Mouse (Mus musculus) neural tube, embryonic 15.5 days (tissue): Measurements from ENCODE around the gene March7. TPM values are rescaled to one million over a fixed set of nuclear protein-coding genes. Genes with fewer than 3 reads are reported as not detected.
A peak's percentile ranks its signal among the peaks of the same experiment; 100 is the strongest.

ENCODE experiments used
- ATAC-seq: fragments of 200-750 bp; cut with Nextera tagmentation; 2 replicates; pipeline ENCODE4 v1.8.0; 2017; ENCODE audit warnings: mild to moderate bottlenecking, moderate TSS enrichment, moderate library complexity; ENCODE audit not compliant: low FRiP score
- H3K27ac ChIP-seq: fragments of 300-500 bp; sonication (generic); replicated peaks from 2 replicates; pipeline ENCODE4 v1.5.1; 2015; ENCODE audit warnings: mild to moderate bottlenecking, inconsistent platforms
- H3K27me3 ChIP-seq: fragments of 300-500 bp; sonication (generic); replicated peaks from 2 replicates; pipeline ENCODE4 v1.6.1; 2015; ENCODE audit warnings: inconsistent platforms
- H3K36me3 ChIP-seq: fragments of 300-500 bp; sonication (generic); 2 replicates; pipeline ENCODE4 v1.6.1; 2015; ENCODE audit warnings: inconsistent platforms
- H3K4me1 ChIP-seq: fragments of 300-500 bp; sonication (generic); 2 replicates; pipeline ENCODE4 v1.6.1; 2015; ENCODE audit warnings: inconsistent platforms
- H3K4me2 ChIP-seq: fragments of 300-500 bp; sonication (generic); 2 replicates; pipeline ENCODE4 v1.6.1; 2015; ENCODE audit warnings: inconsistent platforms, mild to moderate bottlenecking, moderate library complexity
- H3K4me3 ChIP-seq: fragments of 300-500 bp; sonication (generic); replicated peaks from 2 replicates; pipeline ENCODE4 v1.5.1; 2015; ENCODE audit warnings: mild to moderate bottlenecking, inconsistent platforms
- H3K9ac ChIP-seq: fragments of 300-500 bp; sonication (generic); replicated peaks from 2 replicates; pipeline ENCODE4 v1.6.1; 2015; ENCODE audit warnings: mild to moderate bottlenecking, inconsistent platforms
- H3K9me3 ChIP-seq: fragments of 300-500 bp; sonication (generic); replicated peaks from 2 replicates; pipeline ENCODE4 v1.6.1; 2016; ENCODE audit warnings: inconsistent platforms
- WGBS: fragments of 180-500 bp; shearing (Covaris S2); methylation state at CpG from one replicate; pipeline ENCODE4 v1.1.7; 2015; ENCODE audit warnings: mixed read lengths; 5-methylcytosine and 5-hydroxymethylcytosine counted together
- polyA plus RNA-seq: library from polyadenylated mRNA; unstranded; fragments of >200 nt; fragmentation: Nextera tagmentation; extraction: Ambion mirVana; gene quantifications from 2 replicates; pipeline ENCODE4 v1.2.1, GENCODE M21; 2015

Gene March7
- polyA plus RNA-seq, 1 experiment from 2014 or later = 81.7 TPM

DNA sequence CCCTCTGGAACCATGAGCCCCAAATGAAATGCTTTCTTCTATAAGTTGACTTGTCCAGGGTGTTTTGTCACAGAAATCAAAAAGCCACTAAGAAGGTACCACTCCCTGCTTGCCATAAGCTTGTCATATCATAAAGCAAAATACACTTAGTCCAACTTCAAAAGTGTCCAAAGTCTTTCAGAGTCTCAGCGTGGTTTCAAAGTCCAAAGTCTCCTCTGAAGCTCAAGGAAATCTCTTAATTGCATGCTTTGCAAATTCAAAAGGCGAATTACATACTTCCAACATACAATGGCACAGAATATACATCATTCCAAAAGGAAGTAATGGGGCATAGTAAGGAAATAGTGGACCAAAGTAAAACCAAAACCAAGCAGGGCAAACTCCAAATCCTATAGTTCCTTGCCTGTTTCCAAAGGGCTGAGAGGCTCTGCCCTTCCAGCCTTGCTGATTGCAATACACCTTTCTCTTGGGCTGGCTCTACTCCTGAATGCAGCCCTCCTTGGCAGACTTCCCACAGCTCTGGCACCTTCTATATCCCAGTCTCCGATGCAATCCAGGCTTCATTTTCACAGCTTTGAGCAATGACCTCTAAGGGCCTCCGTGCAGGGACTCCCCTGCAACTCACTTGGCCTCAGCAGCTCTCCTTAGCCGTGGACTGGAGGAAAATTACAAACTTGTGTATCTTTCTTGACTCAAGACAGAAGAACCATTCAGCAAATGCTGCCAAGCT is 51.1 kb downstream of the March7 start:
- Histone ChIP-seq H3K4me3 (no peak overlapping the region), H3K4me2 (no peak overlapping the region), H3K9me3 (no peaks in the 10 kb centered on the region), H3K9ac (no peak overlapping the region), H3K36me3 (no peaks in the 10 kb centered on the region), H3K27ac (no peak overlapping the region), H3K4me1 (no peaks in the 10 kb centered on the region), H3K27me3 (no peaks in the 10 kb centered on the region)
- no peak for ATAC-seq
- WGBS = 87% methylated on average over 5 of the region's 5 CpGs

- H3K4me3 ChIP-seq = no peak overlapping the region
- H3K9ac ChIP-seq = no peak overlapping the region
- WGBS = 79% methylated on average over 1 of the region's 1 CpGs
Observed at GRCm38 (mm10) chr2:60267567-60267966, 57.9 kb downstream of the March7 start.

DNA sequence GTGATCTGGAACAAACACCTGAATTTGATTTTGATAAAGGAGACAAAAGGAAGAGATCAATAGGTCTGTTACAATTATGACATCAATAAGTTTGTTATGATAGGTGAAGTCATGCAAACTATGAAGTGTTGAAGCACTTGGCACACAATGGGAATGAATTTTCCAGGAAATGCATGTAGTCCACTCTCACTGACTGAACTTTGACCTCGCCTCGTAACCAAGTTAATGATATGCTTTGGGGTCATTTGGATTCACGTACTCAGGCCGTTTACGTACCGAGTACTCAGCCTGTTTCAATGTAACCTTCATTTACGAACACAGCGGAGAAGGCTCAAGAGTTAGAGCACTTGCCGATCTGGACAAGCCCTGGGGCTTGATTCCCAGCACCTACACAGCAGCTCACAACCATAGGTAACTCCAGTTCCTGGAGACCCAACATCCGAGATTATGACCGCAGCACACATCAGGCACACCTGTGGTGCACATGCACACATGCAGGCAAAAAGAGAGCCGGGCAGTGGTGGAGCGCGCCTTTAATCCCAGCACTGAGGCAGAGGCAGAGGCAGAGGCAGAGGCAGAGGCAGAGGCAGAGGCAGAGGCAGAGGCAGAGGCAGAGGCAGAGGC is 60.3 kb downstream of the March7 start:
- Histone ChIP-seq H3K9me3 (no peaks in the 10 kb centered on the region), H3K4me2 (no peak overlapping the region), H3K27ac (no peak overlapping the region), H3K4me1 (no peaks in the 10 kb centered on the region), H3K4me3 (no peak overlapping the region), H3K27me3 (no peaks in the 10 kb centered on the region), H3K9ac (no peak overlapping the region), H3K36me3 (no peaks in the 10 kb centered on the region)
- no peak for ATAC-seq
- 95% methylated on average over 14 of the region's 14 CpGs for WGBS

More at GRCm38 (mm10) chr2:60267567-60267966, 57.9 kb downstream of the March7 start:
- Histone ChIP-seq H3K4me2 (no peak overlapping the region), H3K36me3 (no peaks in the 10 kb centered on the region), H3K27me3 (no peaks in the 10 kb centered on the region), H3K27ac (no peak overlapping the region), H3K4me1 (no peaks in the 10 kb centered on the region), H3K9me3 (no peaks in the 10 kb centered on the region)
- ATAC-seq = no peak

DNA sequence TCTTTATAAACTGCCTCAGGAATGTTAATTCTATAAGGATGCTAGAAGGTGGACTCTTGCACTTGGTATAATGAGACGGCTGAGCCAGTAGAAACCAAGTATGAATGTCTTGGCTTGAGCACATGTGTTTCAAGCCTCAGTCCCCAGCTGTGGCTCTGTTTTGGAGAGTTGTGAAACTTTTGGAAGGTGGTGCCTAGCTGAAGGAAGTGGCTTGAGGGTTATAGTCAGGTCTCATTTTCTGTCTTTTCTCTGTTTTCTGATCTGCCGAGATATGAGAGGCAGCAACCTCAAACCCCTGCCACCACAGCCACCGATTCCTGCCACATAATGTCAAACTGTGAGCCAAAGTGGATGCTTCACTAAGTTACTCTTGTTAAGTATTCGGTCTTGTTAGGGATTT is 68.9 kb downstream of the March7 start:
- ATAC-seq = no peak
- WGBS = 91% methylated on average over 4 of the region's 4 CpGs
- Histone ChIP-seq H3K4me1 (peaks cover 5% of the 10 kb centered on the region), H3K4me3 (no peak overlapping the region), H3K4me2 (no peak overlapping the region), H3K27me3 (no peaks in the 10 kb centered on the region), H3K9ac (no peak overlapping the region), H3K36me3 (no peaks in the 10 kb centered on the region), H3K27ac (no peak overlapping the region), H3K9me3 (no peaks in the 10 kb centered on the region)

- H3K4me3 ChIP-seq = no peak overlapping the region
- H3K36me3 ChIP-seq = no peaks in the 10 kb centered on the region
- H3K9ac ChIP-seq = no peak overlapping the region
- H3K27ac ChIP-seq = no peak overlapping the region
- peaks cover 15% of the 10 kb centered on the region for H3K4me1 ChIP-seq
- peaks cover 9% of the 10 kb centered on the region for H3K27me3 ChIP-seq
- H3K4me2 ChIP-seq = no peak overlapping the region
- no peak for ATAC-seq
- H3K9me3 ChIP-seq = no peaks in the 10 kb centered on the region
- 82% methylated on average over 4 of the region's 4 CpGs for WGBS
Observed at GRCm38 (mm10) chr2:60282625-60283024, 72.9 kb downstream of the March7 start.

DNA sequence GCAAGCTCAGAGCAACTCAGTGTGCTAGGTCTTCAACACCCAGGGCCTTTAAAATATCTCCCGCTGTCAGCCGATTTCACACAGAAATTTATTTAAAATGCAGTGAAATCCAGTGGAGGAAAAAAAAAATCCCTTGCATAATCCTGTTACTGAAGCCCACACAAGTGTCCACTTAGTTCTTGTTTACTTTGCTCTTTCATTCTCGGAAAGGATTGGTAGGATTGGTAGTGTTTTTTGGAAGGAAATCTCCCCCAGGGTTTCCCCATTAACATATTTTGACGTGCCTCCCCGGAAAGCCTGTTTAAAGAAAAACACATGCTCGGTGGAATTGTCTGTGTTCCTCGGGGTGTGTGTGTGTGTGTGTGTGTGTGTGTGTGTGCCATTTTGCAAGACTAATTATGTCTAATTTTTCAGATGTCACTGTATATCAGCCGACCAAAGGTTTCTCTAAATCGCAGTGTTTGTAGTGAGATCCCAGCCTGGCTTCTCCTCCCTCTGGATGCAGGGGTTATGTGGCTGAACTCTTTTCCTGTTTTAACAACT is 73.6 kb downstream of the March7 start:
- peak; percentile 31; the same call in 1 of the 2 replicates for ATAC-seq

GRCm38 (mm10) chr2:60283751-60284466 is 74.2 kb downstream of the March7 start:
- Histone ChIP-seq H3K27ac (no peak overlapping the region), H3K9me3 (no peaks in the 10 kb centered on the region), H3K4me1 (peaks cover 15% of the 10 kb centered on the region), H3K27me3 (peaks cover 9% of the 10 kb centered on the region), H3K4me2 (peak overlapping the region; percentile 96), H3K9ac (peak overlapping the region; percentile 46), H3K4me3 (peak overlapping the region; percentile 46), H3K36me3 (no peaks in the 10 kb centered on the region)
- 1% methylated on average over 42 of the region's 42 CpGs for WGBS
- ATAC-seq = peak; percentile 87

More for the DNA sequence above, 73.6 kb downstream of the March7 start:
- peak overlapping the region; percentile 46 for H3K4me3 ChIP-seq
- WGBS = 15% methylated on average over 9 of the region's 9 CpGs
- peaks cover 9% of the 10 kb centered on the region for H3K27me3 ChIP-seq
- H3K36me3 ChIP-seq = no peaks in the 10 kb centered on the region
- H3K9ac ChIP-seq = 0 out of 2 replicates have a peak overlapping the region, but pooled peaks have one; percentile 46
- H3K9me3 ChIP-seq = no peaks in the 10 kb centered on the region
- peaks cover 15% of the 10 kb centered on the region for H3K4me1 ChIP-seq
- peak overlapping the region; percentile 96 for H3K4me2 ChIP-seq
- no peak overlapping the region for H3K27ac ChIP-seq

- no peaks in the 10 kb centered on the region for H3K36me3 ChIP-seq
- H3K4me1 ChIP-seq = peaks cover 15% of the 10 kb centered on the region
- no peaks in the 10 kb centered on the region for H3K9me3 ChIP-seq
- peaks cover 9% of the 10 kb centered on the region for H3K27me3 ChIP-seq
- H3K27ac ChIP-seq = no peak within 1 kb of the TSS
- no peak for ATAC-seq
- WGBS = 54% methylated on average over 4 of the region's 4 CpGs
- H3K9ac ChIP-seq = peak within 1 kb of the TSS; percentile 46
- H3K4me2 ChIP-seq = peak within 1 kb of the TSS; percentile 96
- peak within 1 kb of the TSS; percentile 46 for H3K4me3 ChIP-seq
Observed at GRCm38 (mm10) chr2:60284467-60284821, 74.8 kb downstream of the March7 start, which contains the start of gene Cd302. Gene Cd302 (minus strand): TSS chr2:60284488.

GRCm38 (mm10) chr2:60285107-60285617 is 75.5 kb downstream of the March7 start:
- Histone ChIP-seq H3K9me3 (no peaks in the 10 kb centered on the region), H3K9ac (no peak overlapping the region), H3K4me2 (no peak overlapping the region), H3K27me3 (peaks cover 9% of the 10 kb centered on the region), H3K36me3 (no peaks in the 10 kb centered on the region), H3K27ac (no peak overlapping the region), H3K4me3 (no peak overlapping the region), H3K4me1 (peaks cover 15% of the 10 kb centered on the region)
- ATAC-seq = no peak
- 82% methylated on average over 8 of the region's 8 CpGs for WGBS

DNA sequence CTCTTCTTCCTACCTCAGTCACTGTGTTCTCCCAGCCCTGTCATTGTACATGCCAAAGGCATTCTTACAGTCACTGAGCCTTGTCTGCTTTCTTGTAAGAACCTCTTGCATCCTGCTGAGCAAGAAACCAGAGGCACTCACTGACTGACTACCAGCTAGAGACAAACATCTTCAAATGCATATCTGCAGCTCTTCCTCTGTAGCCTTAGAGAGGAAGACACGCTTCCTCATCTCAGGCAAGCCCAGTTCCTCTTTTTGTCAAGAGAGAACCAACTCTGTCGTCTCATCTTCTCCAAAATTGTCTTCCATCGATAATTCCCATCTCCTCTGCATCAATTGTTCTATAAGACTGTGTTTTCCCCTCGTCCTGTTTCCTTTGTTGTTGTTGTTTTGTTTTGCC is 78.9 kb downstream of the March7 start:
- Histone ChIP-seq H3K9me3 (no peaks in the 10 kb centered on the region), H3K27me3 (peaks cover 9% of the 10 kb centered on the region), H3K36me3 (no peaks in the 10 kb centered on the region), H3K4me2 (no peak overlapping the region), H3K4me3 (no peak overlapping the region), H3K9ac (no peak overlapping the region), H3K27ac (no peak overlapping the region), H3K4me1 (peaks cover 10% of the 10 kb centered on the region)
- 85% methylated on average over 4 of the region's 4 CpGs for WGBS
- ATAC-seq = no peak

DNA sequence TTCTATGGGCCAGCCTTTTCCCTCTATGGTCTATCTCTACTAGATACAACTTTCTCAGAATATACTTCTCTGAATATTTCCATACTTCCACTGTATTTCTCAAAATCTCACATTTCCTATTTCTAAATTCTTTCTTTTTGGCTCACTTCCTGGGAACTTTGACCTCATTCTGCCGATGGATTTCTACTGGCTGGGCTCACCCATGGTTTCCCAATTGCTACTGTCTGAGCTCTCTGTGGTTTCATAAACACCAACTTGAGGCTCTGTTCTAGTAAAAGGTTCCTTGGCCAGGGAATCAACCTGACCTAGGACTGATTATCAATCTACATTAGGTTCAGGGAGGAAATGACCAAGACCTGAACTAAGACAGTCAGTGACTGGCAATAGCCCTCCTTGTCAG is 79.8 kb downstream of the March7 start:
- H3K27me3 ChIP-seq = peaks cover 9% of the 10 kb centered on the region
- no peak overlapping the region for H3K4me3 ChIP-seq
- ATAC-seq = no peak
- peaks cover 2% of the 10 kb centered on the region for H3K4me1 ChIP-seq
- no peak overlapping the region for H3K9ac ChIP-seq
- no peak overlapping the region for H3K4me2 ChIP-seq
- no peaks in the 10 kb centered on the region for H3K36me3 ChIP-seq
- 89% methylated on average over 1 of the region's 1 CpGs for WGBS
- no peaks in the 10 kb centered on the region for H3K9me3 ChIP-seq
- no peak overlapping the region for H3K27ac ChIP-seq
